Mouse (Mus musculus): ENCODE results near the gene Gm15107.
"Not testable (repeated sequence)": the region's sequence is repeated elsewhere in the genome, so short reads cannot be mapped to it uniquely, and the experiment has no call there.

The Gm15107 gene

GRCm38 (mm10) chrX:148180424-148180823 lies at the start of gene Gm15107:
Gm15107 (plus strand) TSS chrX:148180724.
- not testable (repeated sequence) for DNase-seq

Data from lung, postnatal 10 days (tissue).